Mouse (Mus musculus): ENCODE data around the gene Igll1. TPM values are rescaled to one million over a fixed set of nuclear protein-coding genes. Genes with fewer than 3 reads are reported as not detected.

Gene Igll1
- total RNA-seq (2015; ENCODE audit: low replicate concordance) = 46.9 and 57.8 TPM in 2 replicates
- 2.7 and 10.8 TPM in 2 replicates for total RNA-seq (2017; ENCODE audit: low replicate concordance)

- ATAC-seq (replicated peaks; ENCODE audit: low FRiP score, poor library complexity, severe bottlenecking) = no peak
Measured at GRCm38 (mm10) chr16:16863978-16864377, at the start of gene Igll1. Igll1 (minus strand) TSS chr16:16863985.

- ATAC-seq (replicated peaks; ENCODE audit: low FRiP score, poor library complexity, severe bottlenecking) = no peak
Measured at GRCm38 (mm10) chr16:16913440-16913839, 49.7 kb upstream of the Igll1 start.

GRCm38 (mm10) chr16:16911641-16912597, 48.1 kb upstream of the Igll1 start:
- peak; percentile 81 for ATAC-seq (replicated peaks; ENCODE audit: low FRiP score, poor library complexity, severe bottlenecking)

- no peak for ATAC-seq (replicated peaks; ENCODE audit: low FRiP score, poor library complexity, severe bottlenecking)
Measured at GRCm38 (mm10) chr16:16907799-16908198, 44.0 kb upstream of the Igll1 start.

- no peak for ATAC-seq (replicated peaks; ENCODE audit: low FRiP score, poor library complexity, severe bottlenecking)
Measured at GRCm38 (mm10) chr16:16903188-16903587, 39.4 kb upstream of the Igll1 start.

GRCm38 (mm10) chr16:16902329-16902728, 38.5 kb upstream of the Igll1 start:
- ATAC-seq (replicated peaks; ENCODE audit: low FRiP score, poor library complexity, severe bottlenecking) = no peak

GRCm38 (mm10) chr16:16897056-16897584, 33.3 kb upstream of the Igll1 start:
- no peak for ATAC-seq (replicated peaks; ENCODE audit: low FRiP score, poor library complexity, severe bottlenecking)

- ATAC-seq (replicated peaks; ENCODE audit: low FRiP score, poor library complexity, severe bottlenecking) = peak; percentile 97
Measured at GRCm38 (mm10) chr16:16896382-16897055, 32.7 kb upstream of the Igll1 start, which contains the start of gene Ppm1f. Ppm1f (plus strand) TSS chr16:16896469.

GRCm38 (mm10) chr16:16896015-16896381, 32.2 kb upstream of the Igll1 start:
- ATAC-seq (replicated peaks; ENCODE audit: low FRiP score, poor library complexity, severe bottlenecking) = no peak

GRCm38 (mm10) chr16:16892366-16892765, 28.6 kb upstream of the Igll1 start:
- no peak for ATAC-seq (replicated peaks; ENCODE audit: low FRiP score, poor library complexity, severe bottlenecking)

GRCm38 (mm10) chr16:16888341-16888740, 24.6 kb upstream of the Igll1 start:
- no peak for ATAC-seq (replicated peaks; ENCODE audit: low FRiP score, poor library complexity, severe bottlenecking)

- no peak for ATAC-seq (replicated peaks; ENCODE audit: low FRiP score, poor library complexity, severe bottlenecking)
Measured at GRCm38 (mm10) chr16:16879025-16879424, 15.2 kb upstream of the Igll1 start.

- ATAC-seq (replicated peaks; ENCODE audit: low FRiP score, poor library complexity, severe bottlenecking) = peak; percentile 93
Measured at GRCm38 (mm10) chr16:16870617-16871331, 7.0 kb upstream of the Igll1 start, which contains the start of the genes Top3b and Vpreb1. Top3b (plus strand) TSS chr16:16870736. Vpreb1 (minus strand) TSS chr16:16870843.

GRCm38 (mm10) chr16:16870241-16870616, 6.4 kb upstream of the Igll1 start:
- no peak for ATAC-seq (replicated peaks; ENCODE audit: low FRiP score, poor library complexity, severe bottlenecking)

GRCm38 (mm10) chr16:16865696-16866561, 2.1 kb upstream of the Igll1 start:
- ATAC-seq (replicated peaks; ENCODE audit: low FRiP score, poor library complexity, severe bottlenecking) = no peak

GRCm38 (mm10) chr16:16865217-16865616, 1.4 kb upstream of the Igll1 start:
- no peak for ATAC-seq (replicated peaks; ENCODE audit: low FRiP score, poor library complexity, severe bottlenecking)

- no peak for ATAC-seq (replicated peaks; ENCODE audit: low FRiP score, poor library complexity, severe bottlenecking)
Measured at GRCm38 (mm10) chr16:16862288-16862687, 1.5 kb downstream of the Igll1 start.

- ATAC-seq (replicated peaks; ENCODE audit: low FRiP score, poor library complexity, severe bottlenecking) = no peak
Measured at GRCm38 (mm10) chr16:16856731-16857476, 6.9 kb downstream of the Igll1 start.

Measured in erythroid progenitor cell, adult 5-6 weeks (primary cell).